Mouse (Mus musculus): Measurements from ENCODE around the gene Gm6526.
"Not testable (repeated sequence)": the region's sequence is repeated elsewhere in the genome, so short reads cannot be mapped to it uniquely, and the experiment has no call there.

- TF ChIP-seq CTCF (IDR thresholded peaks at IDR 0.05; ENCODE audit: low read depth, low read length); TAL1 (conservative IDR thresholded peaks at IDR 0.05; ENCODE audit: low read depth, low read length); POLR2AphosphoS5 (IDR thresholded peaks at IDR 0.05; ENCODE audit: insufficient replicate concordance, low read depth, low read length): not testable (repeated sequence)
Measured at GRCm38 (mm10) chr14:43793811-43794210, 46.1 kb downstream of the Gm6526 start.
